Mouse (Mus musculus) C3H10T1/2 (cell line): ENCODE results near the gene 4933407L21Rik. TPM values are rescaled to one million over a fixed set of nuclear protein-coding genes. Genes with fewer than 3 reads are reported as not detected.

ENCODE experiments used
- polyA plus RNA-seq, 2 experiments: library from polyadenylated mRNA; unstranded; fragments of >200 nt; fragmentation: generic; extraction: Trizol; gene quantifications; one replicate each; pipeline ENCODE4 v1.2.1; 2012; ENCODE audit warnings: missing spikeins in 2 of 2

The 4933407L21Rik gene
- under 1 TPM in 1 of 2 experiments, not detected in 1; 0.05 TPM for polyA plus RNA-seq

GRCm38 (mm10) chr1:85928057-85928687 lies at the start of gene 4933407L21Rik:
Gene 4933407L21Rik (plus strand): TSS chr1:85928483.

GRCm38 (mm10) chr1:85894231-85894747 lies 34.0 kb upstream of the 4933407L21Rik start, which contains the start of gene Itm2c:
Gene Itm2c (plus strand): TSS chr1:85894281.

GRCm38 (mm10) chr1:85960873-85961272 lies 32.6 kb downstream of the 4933407L21Rik start, which contains the start of gene Gpr55:
Gene Gpr55 (minus strand): TSS chr1:85961007.

Other genes starting within 250 kb of the 4933407L21Rik start
- under 1 TPM; 0.06 to 0.70 TPM for gene A630001G21Rik, start 149.8 kb upstream of the 4933407L21Rik start, polyA plus RNA-seq
- gene Cab39, start 135.0 kb upstream of the 4933407L21Rik start, polyA plus RNA-seq = 1 to 10 TPM; 1.4 to 9.6 TPM
- 100 to 1,000 TPM in 1 of 2 experiments, 10 to 100 TPM in 1; 49.0 to 235 TPM for gene Itm2c, start 34.2 kb upstream of the 4933407L21Rik start, polyA plus RNA-seq
- not detected for gene Gpr55, start 32.5 kb downstream of the 4933407L21Rik start, polyA plus RNA-seq
- gene Spata3, start 88.3 kb downstream of the 4933407L21Rik start, polyA plus RNA-seq = not detected
- not detected for gene 2810459M11Rik, start 117.4 kb downstream of the 4933407L21Rik start, polyA plus RNA-seq
- 10 to 100 TPM; 22.9 to 62.4 TPM for gene Psmd1, start 135.9 kb downstream of the 4933407L21Rik start, polyA plus RNA-seq
- gene Htr2b, start 183.5 kb downstream of the 4933407L21Rik start, polyA plus RNA-seq = under 1 TPM in 1 of 2 experiments, not detected in 1; 0.07 TPM
- under 1 TPM; 0.25 to 0.85 TPM for gene Gm21972, start 205.2 kb downstream of the 4933407L21Rik start, polyA plus RNA-seq
- 10 to 100 TPM in 1 of 2 experiments, 1 to 10 TPM in 1; 3.9 to 11.2 TPM for gene Armc9, start 226.3 kb downstream of the 4933407L21Rik start, polyA plus RNA-seq